In the genomic region with DNA sequence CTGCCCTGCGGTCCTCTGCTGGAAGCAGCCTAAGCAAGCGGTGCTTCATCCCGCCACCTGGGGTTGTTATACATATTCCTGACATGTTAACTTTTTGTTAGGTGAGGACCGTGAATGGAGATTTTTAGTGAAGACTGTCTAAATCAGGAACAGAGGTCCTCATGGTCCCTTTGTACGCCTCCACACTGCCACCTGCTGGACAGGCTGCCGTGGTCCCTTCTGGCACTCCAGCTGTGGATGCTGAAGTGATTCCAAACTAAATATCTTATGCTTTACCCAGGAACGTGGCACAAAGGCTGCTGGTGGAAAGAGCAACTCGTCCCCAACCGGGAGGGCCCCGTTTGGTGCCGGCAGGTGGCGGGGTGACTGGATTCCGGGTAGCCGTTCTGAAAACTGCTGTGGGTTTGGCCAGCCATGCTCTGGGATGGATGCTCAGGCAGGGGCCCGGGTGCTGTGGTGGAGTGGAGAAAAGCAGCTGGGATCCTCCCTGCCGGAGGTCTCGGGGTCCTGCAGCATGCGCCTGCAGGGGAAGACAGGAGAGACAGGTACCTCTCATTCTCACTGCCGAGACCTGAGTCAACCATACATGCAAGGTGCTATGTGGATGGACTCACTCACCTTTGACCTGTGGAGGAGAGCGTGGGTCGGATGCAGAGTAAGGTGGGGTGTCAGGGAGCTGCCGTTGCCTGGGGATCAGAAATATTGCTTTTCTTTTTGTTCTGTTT, we compare ENCODE assay signal across 8 mouse cellular contexts. TPM values are rescaled to one million over a fixed set of nuclear protein-coding genes. Genes with fewer than 3 reads are reported as not detected.
DNase-seq lines count a peak whose midpoint lies in the region; ATAC-seq lines count a peak whose summit lies in the region.

No protein-coding gene starts in this region.

- intact Hi-C loops in heart, postnatal 36 days (cut with DNase I): loop anchor here (1.0 to 5.0 kb wide), 7 partner anchors 44 to 652 kb away; a partner anchor contains a TSS

- no peaks in the 10 kb centered on the region for H3K36me3 ChIP-seq in forebrain, embryonic 16.5 days (ENCODE audit: control insufficient read depth, insufficient read depth)
- H3K36me3 ChIP-seq in lung, embryonic 16.5 days (ENCODE audit: control insufficient read depth, insufficient read depth, low read length): no peaks in the 10 kb centered on the region

- DNase-seq in ES-CJ7 (ENCODE audit: low read depth, low spot score): peak; percentile 77
- DNase-seq in heart, postnatal 36 days: peak; percentile 82 to 93
- peak; percentile 70 to 89 for DNase-seq in layer of hippocampus, adult 18-20 months (ENCODE audit: low spot score in 2 of 2)
- DNase-seq in ovary, postnatal 14 days (ENCODE audit: low spot score): peak; percentile 84
- DNase-seq in thymus, postnatal 10 days (ENCODE audit: low spot score in 2 of 2): peak; percentile 48 to 85

- peak overlapping the region; percentile 25; the same call in 1 of the 2 replicates for H3K9ac ChIP-seq in forebrain, embryonic 16.5 days (replicated peaks; ENCODE audit: low read depth, low read length)
- no peak overlapping the region for H3K9ac ChIP-seq in lung, embryonic 16.5 days (ENCODE audit: low read length)

- H3K9me3 ChIP-seq in forebrain, embryonic 16.5 days (ENCODE audit: control insufficient read depth, low read length): no peaks in the 10 kb centered on the region
- H3K9me3 ChIP-seq in lung, embryonic 16.5 days (ENCODE audit: control insufficient read depth, low read length): no peaks in the 10 kb centered on the region

- H3K4me3 ChIP-seq in forebrain, embryonic 16.5 days (replicated peaks; ENCODE audit: low read length): peak overlapping the region; percentile 20
- no peak overlapping the region for H3K4me3 ChIP-seq in lung, embryonic 16.5 days (ENCODE audit: low read length)

- no peak overlapping the region for H3K27ac ChIP-seq in forebrain, embryonic 16.5 days (ENCODE audit: low read length)
- H3K27ac ChIP-seq in lung, embryonic 16.5 days (ENCODE audit: low read length): no peak overlapping the region

- H3K4me2 ChIP-seq in forebrain, embryonic 16.5 days (ENCODE audit: low read length): peak overlapping the region; percentile 44
- H3K4me2 ChIP-seq in lung, embryonic 16.5 days (ENCODE audit: low read depth, low read length): peak overlapping the region; percentile 22; the same call in 1 of the 2 replicates

- ATAC-seq in cerebellum, adult (ENCODE audit: insufficient number of reproducible peaks, low FRiP score, low TSS enrichment): peak; percentile 64
- peak; percentile 89 for ATAC-seq in forebrain, embryonic 16.5 days
- peak; percentile 59 for ATAC-seq in lung, embryonic 16.5 days (ENCODE audit: low read depth)

- peaks cover 8% of the 10 kb centered on the region; the same call in 1 of the 2 replicates for H3K4me1 ChIP-seq in forebrain, embryonic 16.5 days (replicated peaks; ENCODE audit: control insufficient read depth, insufficient read depth, low read length)
- 0 out of 2 replicates have a peak, but pooled peaks cover 2% of the 10 kb centered on the region for H3K4me1 ChIP-seq in lung, embryonic 16.5 days (replicated peaks; ENCODE audit: control insufficient read depth, insufficient read depth, low read length)

- no peaks in the 10 kb centered on the region for H3K27me3 ChIP-seq in forebrain, embryonic 16.5 days (replicated peaks; ENCODE audit: control insufficient read depth, insufficient read depth, low read length)
- H3K27me3 ChIP-seq in lung, embryonic 16.5 days (ENCODE audit: control insufficient read depth, insufficient read depth, low read depth, low read length): no peaks in the 10 kb centered on the region

- WGBS in forebrain, embryonic 16.5 days: 18% methylated on average over 22 of the region's 22 CpGs
- 17% methylated on average over 22 of the region's 22 CpGs for WGBS in lung, embryonic 16.5 days

RNA-seq across cellular contexts. Expression of a gene that starts 47.8 kb away (rescaled TPM):
- 0.09 and 0.12 TPM in 2 replicates for polyA plus RNA-seq in forebrain, embryonic 16.5 days (2015; fragmentation: Nextera tagmentation; extraction: Ambion mirVana)
- 1 to 10 TPM; 1.3 to 1.5 TPM for total RNA-seq in heart, postnatal 36 days (2021)
- under 1 TPM in 1 of 2 experiments, not detected in 1; 0.15 TPM for total RNA-seq in layer of hippocampus, adult 18-20 months (2021)
- 0.08 TPM in 1 of 2 replicates, not detected in the other for polyA plus RNA-seq in lung, embryonic 16.5 days (2015; fragmentation: Nextera tagmentation; extraction: Ambion mirVana)
